Mouse (Mus musculus): ENCODE results near the gene Acap2. TPM values are rescaled to one million over a fixed set of nuclear protein-coding genes. Genes with fewer than 3 reads are reported as not detected.

Acap2 gene
- polyA plus RNA-seq, 1 experiment, result 39.0 TPM

- H3K4me1 ChIP-seq (ENCODE audit: control insufficient read depth, insufficient read depth, low read length), result peaks cover 1% of the 10 kb centered on the region
- no peaks in the 10 kb centered on the region for H3K36me3 ChIP-seq (ENCODE audit: control insufficient read depth, insufficient read depth, low read length, poor library complexity, severe bottlenecking)
- no peak overlapping the region for H3K27ac ChIP-seq (ENCODE audit: insufficient read depth, low read length)
- no peaks in the 10 kb centered on the region for H3K27me3 ChIP-seq (ENCODE audit: control insufficient read depth, insufficient read depth, low read length, poor library complexity, severe bottlenecking)
- H3K4me3 ChIP-seq (ENCODE audit: low read depth, low read length), result no peak overlapping the region
- TF ChIP-seq EP300 (IDR thresholded peaks at IDR 0.05; ENCODE audit: insufficient read depth, low read depth, low read length) (no peak), CTCF (IDR thresholded peaks at IDR 0.05; ENCODE audit: low read depth, low read length) (no peak), POLR2A (IDR thresholded peaks at IDR 0.05; ENCODE audit: insufficient read depth, low read length) (no peak)
- no peaks in the 10 kb centered on the region for H3K9me3 ChIP-seq (replicated peaks; ENCODE audit: control insufficient read depth, insufficient read depth, low read length, poor library complexity, severe bottlenecking)
- H3K9ac ChIP-seq (ENCODE audit: low read depth, poor library complexity, severe bottlenecking), result no peak overlapping the region
These were observed 107.9 kb downstream of the Acap2 start for GRCm38 (mm10) chr16:31093186-31093585.

- Histone ChIP-seq H3K4me3 (ENCODE audit: low read depth, low read length) (no peak overlapping the region), H3K9me3 (replicated peaks; ENCODE audit: control insufficient read depth, insufficient read depth, low read length, poor library complexity, severe bottlenecking) (no peaks in the 10 kb centered on the region), H3K27ac (ENCODE audit: insufficient read depth, low read length) (no peak overlapping the region), H3K36me3 (ENCODE audit: control insufficient read depth, insufficient read depth, low read length, poor library complexity, severe bottlenecking) (no peaks in the 10 kb centered on the region), H3K27me3 (ENCODE audit: control insufficient read depth, insufficient read depth, low read length, poor library complexity, severe bottlenecking) (no peaks in the 10 kb centered on the region), H3K4me1 (ENCODE audit: control insufficient read depth, insufficient read depth, low read length) (no peaks in the 10 kb centered on the region), H3K9ac (ENCODE audit: low read depth, poor library complexity, severe bottlenecking) (no peak overlapping the region)
- no peak for TF ChIP-seq EP300 (IDR thresholded peaks at IDR 0.05; ENCODE audit: insufficient read depth, low read depth, low read length)
- TF ChIP-seq POLR2A (IDR thresholded peaks at IDR 0.05; ENCODE audit: insufficient read depth, low read length), result no peak
- TF ChIP-seq CTCF (IDR thresholded peaks at IDR 0.05; ENCODE audit: low read depth, low read length), result no peak
These were observed 119.2 kb downstream of the Acap2 start for GRCm38 (mm10) chr16:31081891-31082290.

GRCm38 (mm10) chr16:31081125-31081664 lies 119.8 kb downstream of the Acap2 start, which contains the start of gene Xxylt1:
Gene Xxylt1, minus strand, starts transcription at chr16:31081432.
- Histone ChIP-seq H3K4me3 (ENCODE audit: low read depth, low read length) (peak within 1 kb of the TSS; percentile 84), H3K27ac (ENCODE audit: insufficient read depth, low read length) (no peak within 1 kb of the TSS), H3K9ac (ENCODE audit: low read depth, poor library complexity, severe bottlenecking) (peak within 1 kb of the TSS; percentile 72), H3K9me3 (replicated peaks; ENCODE audit: control insufficient read depth, insufficient read depth, low read length, poor library complexity, severe bottlenecking) (no peaks in the 10 kb centered on the region), H3K4me1 (ENCODE audit: control insufficient read depth, insufficient read depth, low read length) (no peaks in the 10 kb centered on the region), H3K36me3 (ENCODE audit: control insufficient read depth, insufficient read depth, low read length, poor library complexity, severe bottlenecking) (no peaks in the 10 kb centered on the region), H3K27me3 (ENCODE audit: control insufficient read depth, insufficient read depth, low read length, poor library complexity, severe bottlenecking) (no peaks in the 10 kb centered on the region)
- TF ChIP-seq EP300 (IDR thresholded peaks at IDR 0.05; ENCODE audit: insufficient read depth, low read depth, low read length) (0 out of 2 replicates have a peak, but pooled peaks have one; percentile 43), POLR2A (IDR thresholded peaks at IDR 0.05; ENCODE audit: insufficient read depth, low read length) (peak; percentile 7), CTCF (IDR thresholded peaks at IDR 0.05; ENCODE audit: low read depth, low read length) (peak; percentile 1)

DNA sequence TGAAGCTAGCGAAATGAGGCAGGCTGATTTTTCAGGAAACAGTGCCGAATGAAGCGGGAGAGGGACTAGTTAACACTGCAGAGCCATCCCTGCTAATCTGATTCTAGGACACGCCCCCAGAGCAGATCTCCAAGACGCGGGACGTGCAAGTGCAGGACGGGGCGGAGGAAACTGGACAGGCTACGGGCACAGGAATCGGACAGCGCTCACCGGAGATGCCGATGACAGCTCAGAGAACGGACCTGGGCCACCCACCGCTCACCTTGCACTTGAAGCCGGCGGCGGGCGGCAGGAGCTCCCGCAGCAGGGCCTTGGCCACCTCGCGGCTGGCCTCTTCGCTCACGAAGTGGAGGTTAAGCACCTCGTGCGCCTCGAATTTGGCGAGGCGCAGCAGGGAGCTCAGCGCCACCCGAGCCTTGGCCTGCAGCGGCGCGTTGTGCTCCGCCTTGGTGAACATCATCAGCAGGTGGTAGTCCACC lies 120.4 kb downstream of the Acap2 start:
- Histone ChIP-seq H3K4me1 (ENCODE audit: control insufficient read depth, insufficient read depth, low read length) (no peaks in the 10 kb centered on the region), H3K9me3 (replicated peaks; ENCODE audit: control insufficient read depth, insufficient read depth, low read length, poor library complexity, severe bottlenecking) (no peaks in the 10 kb centered on the region), H3K27ac (ENCODE audit: insufficient read depth, low read length) (no peak overlapping the region), H3K36me3 (ENCODE audit: control insufficient read depth, insufficient read depth, low read length, poor library complexity, severe bottlenecking) (no peaks in the 10 kb centered on the region), H3K9ac (ENCODE audit: low read depth, poor library complexity, severe bottlenecking) (peak overlapping the region; percentile 72), H3K27me3 (ENCODE audit: control insufficient read depth, insufficient read depth, low read length, poor library complexity, severe bottlenecking) (no peaks in the 10 kb centered on the region), H3K4me3 (ENCODE audit: low read depth, low read length) (peak overlapping the region; percentile 84)
- TF ChIP-seq EP300 (IDR thresholded peaks at IDR 0.05; ENCODE audit: insufficient read depth, low read depth, low read length) (no peak), POLR2A (IDR thresholded peaks at IDR 0.05; ENCODE audit: insufficient read depth, low read length) (no peak), CTCF (IDR thresholded peaks at IDR 0.05; ENCODE audit: low read depth, low read length) (no peak)

- no peak for TF ChIP-seq POLR2A (IDR thresholded peaks at IDR 0.05; ENCODE audit: insufficient read depth, low read length)
- no peak for TF ChIP-seq EP300 (IDR thresholded peaks at IDR 0.05; ENCODE audit: insufficient read depth, low read depth, low read length)
- TF ChIP-seq CTCF (IDR thresholded peaks at IDR 0.05; ENCODE audit: low read depth, low read length), result no peak
- Histone ChIP-seq H3K4me3 (ENCODE audit: low read depth, low read length) (no peak overlapping the region), H3K27ac (ENCODE audit: insufficient read depth, low read length) (no peak overlapping the region)
These were observed 123.6 kb downstream of the Acap2 start for GRCm38 (mm10) chr16:31077396-31077795.

GRCm38 (mm10) chr16:31076436-31076835 lies 124.6 kb downstream of the Acap2 start:
- TF ChIP-seq POLR2A (IDR thresholded peaks at IDR 0.05; ENCODE audit: insufficient read depth, low read length) (no peak), CTCF (IDR thresholded peaks at IDR 0.05; ENCODE audit: low read depth, low read length) (no peak), EP300 (IDR thresholded peaks at IDR 0.05; ENCODE audit: insufficient read depth, low read depth, low read length) (no peak)
- Histone ChIP-seq H3K36me3 (ENCODE audit: control insufficient read depth, insufficient read depth, low read length, poor library complexity, severe bottlenecking) (no peaks in the 10 kb centered on the region), H3K4me3 (ENCODE audit: low read depth, low read length) (no peak overlapping the region), H3K27ac (ENCODE audit: insufficient read depth, low read length) (no peak overlapping the region), H3K9me3 (replicated peaks; ENCODE audit: control insufficient read depth, insufficient read depth, low read length, poor library complexity, severe bottlenecking) (no peaks in the 10 kb centered on the region), H3K4me1 (ENCODE audit: control insufficient read depth, insufficient read depth, low read length) (no peaks in the 10 kb centered on the region), H3K27me3 (ENCODE audit: control insufficient read depth, insufficient read depth, low read length, poor library complexity, severe bottlenecking) (no peaks in the 10 kb centered on the region), H3K9ac (ENCODE audit: low read depth, poor library complexity, severe bottlenecking) (no peak overlapping the region)

More at GRCm38 (mm10) chr16:31077396-31077795, 123.6 kb downstream of the Acap2 start:
- Histone ChIP-seq H3K9me3 (replicated peaks; ENCODE audit: control insufficient read depth, insufficient read depth, low read length, poor library complexity, severe bottlenecking) (no peaks in the 10 kb centered on the region), H3K27me3 (ENCODE audit: control insufficient read depth, insufficient read depth, low read length, poor library complexity, severe bottlenecking) (no peaks in the 10 kb centered on the region), H3K9ac (ENCODE audit: low read depth, poor library complexity, severe bottlenecking) (no peak overlapping the region), H3K4me1 (ENCODE audit: control insufficient read depth, insufficient read depth, low read length) (no peaks in the 10 kb centered on the region), H3K36me3 (ENCODE audit: control insufficient read depth, insufficient read depth, low read length, poor library complexity, severe bottlenecking) (no peaks in the 10 kb centered on the region)
